Mouse (Mus musculus) WW6 (cell line): ENCODE results near the gene Nop10.

Source experiments
- DNase-seq: peaks from one replicate; pipeline ENCODE4 v3.0.0-alpha.2; 2013; ENCODE audit warnings: low read depth, low spot score

Gene Nop10

DNA sequence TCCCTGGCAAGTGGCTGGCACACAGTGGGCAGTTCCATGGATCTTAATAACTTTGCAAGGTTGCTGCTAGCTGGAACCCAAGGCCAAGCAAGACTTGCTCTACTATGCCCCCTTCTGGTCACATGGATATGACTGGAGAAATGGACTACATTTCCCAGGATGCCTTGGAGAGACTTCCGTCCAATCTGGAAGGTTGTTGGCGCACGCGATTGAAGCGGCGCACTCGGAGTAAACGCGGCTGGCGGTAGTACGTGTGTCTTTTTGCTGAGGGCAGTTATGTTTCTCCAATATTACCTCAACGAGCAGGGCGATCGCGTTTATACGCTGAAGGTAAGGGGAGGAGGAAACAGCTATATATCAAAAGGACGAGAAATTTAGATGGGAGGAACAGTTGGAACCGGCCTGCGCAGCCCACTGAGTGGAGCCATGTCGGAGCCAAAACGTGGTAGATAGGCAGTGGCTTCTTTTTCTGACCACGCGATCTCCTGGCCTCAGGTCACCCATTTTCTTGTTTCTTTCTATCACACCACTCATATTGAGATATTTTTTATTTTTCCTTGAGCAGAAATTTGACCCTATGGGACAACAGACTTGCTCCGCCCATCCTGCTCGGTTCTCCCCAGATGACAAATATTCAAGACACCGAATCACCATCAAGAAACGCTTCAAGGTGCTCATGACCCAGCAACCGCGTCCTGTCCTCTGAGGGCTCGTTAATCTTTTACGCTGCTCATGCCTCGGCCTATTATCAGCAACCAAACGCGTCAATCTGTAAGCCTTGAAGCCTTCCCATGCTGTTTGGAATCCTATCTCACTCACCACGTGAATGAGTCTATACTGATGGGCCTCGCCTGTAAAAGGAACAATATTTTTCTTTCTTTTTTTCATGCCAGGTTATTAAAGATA lies at the start of gene Nop10:
Gene Nop10 (plus strand): TSS at position 179 of the 906 bp plus-strand sequence.
- peak; percentile 84 for DNase-seq

DNA sequence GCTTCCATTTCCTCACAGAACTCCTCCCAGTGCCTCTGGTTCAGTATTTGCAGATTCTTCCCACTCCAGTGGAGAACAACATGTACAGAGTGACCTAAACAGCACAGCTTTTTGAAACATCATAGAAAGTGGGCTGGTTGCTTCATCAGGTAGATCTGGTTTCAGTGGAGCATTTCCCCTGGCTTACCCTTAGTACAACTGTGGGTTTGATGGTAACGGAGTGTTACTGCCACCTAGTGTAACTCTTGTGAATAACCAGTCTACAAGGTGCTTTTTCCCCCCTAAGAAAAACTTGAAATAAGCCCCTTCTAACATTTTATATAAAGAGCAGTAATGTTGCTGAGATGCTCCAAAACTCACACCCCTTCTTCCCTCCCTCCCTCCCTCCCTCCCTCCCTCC lies 45.7 kb upstream of the Nop10 start:
- DNase-seq, result no peak

DNA sequence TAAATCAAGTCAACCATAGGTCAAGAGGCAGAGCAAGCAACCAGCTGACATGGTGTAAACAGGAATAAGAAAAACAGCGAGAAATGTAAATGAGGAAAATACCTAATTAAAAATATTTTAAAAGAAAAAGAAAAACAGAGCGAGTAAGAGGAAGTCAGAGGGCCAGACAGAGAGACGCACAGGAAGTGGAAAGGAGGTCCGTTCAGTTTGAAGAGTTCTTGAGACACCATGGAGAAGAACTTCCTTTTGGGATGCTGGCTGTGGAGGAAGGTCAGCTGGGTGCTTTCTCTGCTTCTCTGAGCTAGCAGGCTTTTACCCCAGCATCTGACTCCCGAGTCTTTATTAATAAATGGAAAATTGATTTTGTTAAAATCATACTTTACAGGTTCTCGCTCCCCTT lies 44.1 kb upstream of the Nop10 start:
- no peak for DNase-seq

DNA sequence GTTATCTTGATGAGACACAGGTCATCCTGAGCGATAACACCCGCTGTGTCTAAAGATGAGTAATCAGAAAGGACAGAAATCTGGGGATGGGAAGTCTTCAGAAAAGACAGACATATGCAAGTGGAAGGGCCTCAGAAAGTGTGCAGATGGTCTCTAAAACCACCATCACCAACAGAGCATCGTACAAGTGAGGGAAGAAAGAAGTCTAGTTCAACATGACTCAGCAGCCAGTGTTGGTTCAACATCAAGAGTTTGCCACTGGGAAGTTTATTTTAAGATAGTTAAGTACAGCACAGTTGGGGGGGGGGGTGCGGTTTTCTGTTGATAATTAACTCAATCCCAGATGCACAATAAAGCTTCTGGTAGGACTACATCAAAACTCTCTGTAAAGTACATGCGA lies 40.8 kb upstream of the Nop10 start:
- DNase-seq, result no peak

DNA sequence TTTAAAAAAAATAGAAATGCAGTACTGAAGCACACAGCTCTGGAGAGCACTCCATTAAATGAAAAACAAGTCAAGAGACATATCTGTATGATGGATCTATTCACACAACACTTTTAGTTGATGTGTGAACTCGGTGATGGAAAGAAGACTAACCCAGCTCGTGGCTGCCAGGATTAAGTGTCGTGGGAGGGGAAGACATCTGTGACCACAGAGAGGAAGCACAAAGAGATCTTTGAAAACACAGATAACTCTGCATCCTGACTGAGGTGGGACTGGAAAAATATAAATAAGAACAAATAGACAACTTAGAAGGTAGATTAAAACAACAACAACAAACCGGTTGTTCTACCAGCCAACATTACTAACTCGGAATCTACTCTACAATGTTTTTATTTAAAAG lies 39.1 kb upstream of the Nop10 start:
- no peak for DNase-seq

DNA sequence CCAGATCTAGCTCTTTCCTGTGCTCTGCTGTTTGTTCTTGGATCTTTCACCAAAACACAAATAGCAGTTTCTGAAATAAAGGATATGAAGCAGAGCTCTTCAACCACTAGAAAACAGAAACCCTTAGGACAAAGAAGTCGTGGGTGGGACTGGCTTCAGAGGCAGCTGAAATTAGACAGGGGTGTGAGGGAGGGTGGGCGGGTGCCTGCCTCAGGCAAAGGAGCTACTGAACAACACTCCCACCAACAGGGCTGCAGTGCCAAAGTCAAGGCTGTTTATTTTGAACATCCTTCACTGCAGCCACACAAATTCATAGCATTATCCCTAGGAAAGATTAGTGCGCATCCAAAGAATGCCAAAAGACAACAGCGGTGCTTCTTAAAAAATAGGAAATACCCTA lies 37.4 kb upstream of the Nop10 start:
- no peak for DNase-seq

DNA sequence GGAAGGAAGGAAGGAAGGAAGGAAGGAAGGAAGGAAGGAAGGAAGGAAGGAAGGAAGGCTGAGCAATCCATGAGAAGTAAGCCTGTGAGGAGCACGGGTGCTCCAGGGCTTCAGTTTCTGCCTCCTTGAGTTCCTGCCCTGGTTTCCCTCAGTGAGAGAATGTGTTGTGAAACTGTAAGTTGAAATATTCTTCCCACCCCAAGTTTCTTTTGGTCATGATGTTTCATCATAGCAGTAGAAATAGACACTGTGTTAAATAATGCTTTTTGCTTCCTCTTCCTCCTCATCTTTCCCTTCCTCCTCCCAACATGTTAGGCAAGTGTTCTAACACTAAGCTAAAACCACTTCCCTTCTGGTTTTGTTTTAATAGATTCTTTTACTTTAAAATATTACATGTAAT lies 29.1 kb upstream of the Nop10 start:
- DNase-seq, result no peak

DNA sequence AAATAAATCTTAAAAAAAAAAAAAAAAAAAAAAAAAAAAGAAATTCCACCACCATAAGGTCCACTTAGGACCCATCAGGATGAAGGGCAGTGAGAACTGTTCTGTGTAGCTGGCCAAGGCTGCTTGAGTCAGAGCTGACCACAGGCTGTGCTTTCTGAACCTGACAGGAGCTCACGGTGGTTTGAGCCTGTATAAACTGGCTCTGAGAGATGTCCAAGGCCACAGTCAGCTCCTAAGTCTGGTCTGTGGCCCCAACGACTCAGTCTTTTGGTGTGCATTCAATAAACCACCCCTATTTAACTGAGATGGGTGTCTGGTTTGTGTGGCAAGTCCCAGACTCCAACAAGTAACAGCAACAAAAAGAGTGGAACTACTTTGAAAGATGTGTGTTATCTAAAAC lies 25.1 kb upstream of the Nop10 start:
- DNase-seq, result no peak

DNA sequence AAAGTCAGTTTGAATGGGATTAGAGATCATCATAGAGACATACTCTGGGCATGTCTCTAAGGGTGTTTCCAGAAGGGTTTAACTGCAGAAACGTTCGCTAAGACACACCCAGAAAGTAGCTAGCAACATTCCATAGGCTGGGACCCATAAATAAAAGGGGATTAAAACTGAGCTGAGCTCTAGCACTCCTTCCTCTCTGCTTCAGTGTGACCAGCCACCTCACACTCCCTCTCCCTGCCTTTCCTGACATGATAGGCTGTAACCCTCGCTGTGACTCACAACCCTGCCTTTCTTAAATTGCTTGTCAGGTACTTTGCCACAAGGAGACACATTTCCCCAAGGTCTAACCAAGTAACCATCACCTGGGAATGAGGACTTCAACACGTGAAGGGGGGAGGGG lies 23.7 kb upstream of the Nop10 start:
- no peak for DNase-seq

DNA sequence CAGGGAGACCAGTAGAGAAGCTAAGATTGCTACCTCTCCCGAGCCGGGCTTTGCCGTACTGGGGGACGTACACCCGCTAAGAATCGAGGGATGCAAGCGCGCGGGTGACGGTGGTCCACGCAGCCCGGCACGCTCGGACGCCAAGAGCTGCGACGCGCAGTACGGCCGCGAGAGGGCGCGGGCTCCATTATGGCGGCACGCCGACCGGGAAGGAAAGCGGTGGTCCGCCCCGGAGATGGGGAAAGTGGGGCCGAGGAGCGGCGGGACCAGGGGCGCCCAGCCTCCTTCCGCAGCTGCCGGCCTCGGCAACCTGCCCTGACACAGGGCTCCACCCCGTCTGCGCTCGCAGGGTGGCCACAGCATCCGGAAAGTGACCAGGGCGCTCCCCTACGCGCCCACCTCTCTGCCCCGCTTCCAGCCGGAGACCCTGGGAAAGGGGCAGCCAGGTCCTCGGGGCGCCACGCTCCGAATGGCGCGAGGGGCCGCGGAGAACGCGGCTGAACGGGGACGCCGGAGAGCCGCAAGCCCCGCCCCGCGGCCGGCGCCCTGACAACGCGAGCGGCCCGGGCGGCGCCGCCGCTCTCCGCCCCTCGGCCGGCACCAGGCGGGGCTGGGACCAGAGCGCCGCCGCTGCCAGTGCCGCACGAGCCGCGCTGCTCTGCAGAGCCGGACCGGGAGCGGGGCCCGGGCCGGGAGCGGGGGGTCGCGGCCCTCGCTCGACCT lies 22.4 kb upstream of the Nop10 start, which contains the start of gene Lpcat4:
Gene Lpcat4 (plus strand): TSS at position 257 of the 723 bp plus-strand sequence.
- DNase-seq, result peak; percentile 65

DNA sequence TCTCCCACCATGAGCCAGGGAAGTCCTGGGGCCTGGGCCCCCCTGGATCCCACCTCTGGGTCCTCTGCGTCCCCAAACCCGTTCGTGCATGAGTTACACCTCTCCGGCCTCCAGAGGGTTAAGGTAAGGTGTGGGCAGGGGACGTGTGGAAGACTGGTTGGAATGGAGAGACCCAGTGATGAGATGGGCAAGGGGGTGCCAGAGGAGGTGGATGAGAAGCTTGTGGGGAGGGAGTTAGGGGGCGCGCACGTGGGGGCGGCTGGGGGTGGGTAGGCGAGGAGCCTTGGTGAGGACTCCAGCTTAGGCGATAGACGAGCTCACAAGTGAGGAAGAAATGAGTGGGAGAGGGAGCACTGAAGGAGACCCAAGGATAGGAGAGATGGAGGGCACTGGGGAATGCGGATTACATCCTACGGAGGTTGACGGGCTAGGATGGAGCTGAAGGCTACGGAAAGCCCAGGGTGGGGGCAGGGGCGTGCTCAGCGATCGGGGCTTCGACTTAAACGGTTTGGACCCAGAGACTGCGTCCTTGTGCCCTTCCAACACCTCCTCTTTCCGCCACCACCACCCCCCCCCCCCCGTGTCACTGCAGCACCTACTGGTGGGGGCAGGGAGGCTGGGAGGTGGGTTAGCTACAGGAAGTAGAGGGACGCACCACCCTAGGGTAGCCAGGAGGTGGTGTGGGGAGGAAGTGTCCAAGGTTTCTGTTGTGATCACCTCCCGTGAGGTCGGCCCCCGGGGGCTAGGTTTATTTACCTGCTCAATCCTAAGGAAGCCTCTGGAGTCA lies 21.6 kb upstream of the Nop10 start:
- peak; percentile 13 for DNase-seq

DNA sequence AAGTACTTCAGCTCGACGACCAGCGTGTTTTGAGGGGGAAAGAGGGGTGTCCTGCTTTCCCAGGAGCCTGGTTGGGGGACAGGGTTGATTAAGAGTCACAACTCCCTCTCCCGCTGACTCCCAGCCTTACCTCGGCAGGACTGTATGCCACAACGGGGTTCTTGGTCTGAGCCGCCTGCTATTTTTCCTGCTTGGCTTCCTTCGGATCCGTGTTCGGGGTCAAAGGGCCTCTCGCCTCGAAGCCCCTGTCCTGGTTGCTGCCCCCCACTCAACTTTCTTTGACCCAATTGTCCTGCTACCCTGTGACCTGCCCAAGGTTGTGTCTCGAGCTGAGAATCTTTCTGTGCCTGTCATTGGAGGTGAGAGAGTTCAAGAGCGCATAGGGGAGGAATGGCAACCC lies 19.9 kb upstream of the Nop10 start:
- DNase-seq, result no peak

DNA sequence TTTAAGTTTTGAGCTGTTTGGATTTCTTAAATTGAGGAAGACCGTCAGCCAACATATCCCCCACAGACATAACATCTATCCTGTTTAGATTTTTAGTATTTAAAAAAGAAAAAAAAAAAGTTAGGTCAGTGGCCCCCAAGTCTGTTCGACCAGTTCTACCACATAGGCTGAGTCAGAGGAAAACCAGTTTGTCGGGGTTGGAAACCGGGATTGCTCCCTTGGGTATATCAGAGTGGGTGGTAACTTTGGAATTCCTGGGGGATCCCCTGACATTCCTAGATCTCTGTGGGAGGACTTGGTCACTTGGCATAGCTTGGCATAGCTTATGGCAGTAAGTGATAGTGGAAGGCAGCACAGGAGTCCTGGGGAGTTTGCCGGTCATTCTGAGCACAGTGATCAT lies 16.4 kb upstream of the Nop10 start:
- no peak for DNase-seq

DNA sequence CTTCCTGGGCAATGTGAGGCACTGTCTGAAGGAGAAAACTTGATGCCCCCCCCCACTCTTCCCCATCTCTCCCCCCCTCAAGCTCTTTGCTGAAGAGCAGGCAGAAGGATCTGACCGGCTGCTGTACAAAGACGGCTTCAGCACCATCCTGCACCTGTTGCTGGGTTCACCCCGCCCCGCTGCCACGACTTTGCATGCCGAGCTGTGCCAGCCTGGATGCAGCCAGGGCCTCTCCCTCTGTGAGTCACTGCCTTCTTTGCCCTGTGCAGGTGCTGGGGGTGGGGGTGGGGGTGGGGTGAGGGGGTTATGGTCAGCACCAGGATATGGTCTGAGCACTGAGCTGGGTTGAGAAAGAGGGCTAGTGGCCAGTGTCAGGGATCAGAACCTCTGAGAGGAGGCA lies 15.5 kb upstream of the Nop10 start:
- DNase-seq, result no peak

DNA sequence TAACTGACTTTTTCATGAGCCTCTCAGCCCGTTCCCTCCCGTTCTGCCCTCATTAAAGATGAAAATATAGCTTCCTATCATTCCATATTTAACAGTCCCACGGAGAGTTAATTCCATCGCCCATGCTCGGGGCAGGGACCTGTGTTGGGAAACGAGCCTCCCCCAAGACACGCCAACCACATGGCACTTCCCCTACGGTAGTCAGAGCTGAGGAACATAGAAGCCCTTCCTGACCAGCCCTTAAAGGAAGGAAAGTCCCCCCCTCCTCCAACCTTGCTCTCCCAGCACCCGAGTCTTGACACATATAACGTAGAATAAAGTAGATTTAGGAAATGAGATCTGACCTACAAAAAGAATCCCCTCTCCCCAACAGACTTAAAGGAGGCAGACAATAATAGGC lies 14.4 kb upstream of the Nop10 start:
- DNase-seq, result no peak

DNA sequence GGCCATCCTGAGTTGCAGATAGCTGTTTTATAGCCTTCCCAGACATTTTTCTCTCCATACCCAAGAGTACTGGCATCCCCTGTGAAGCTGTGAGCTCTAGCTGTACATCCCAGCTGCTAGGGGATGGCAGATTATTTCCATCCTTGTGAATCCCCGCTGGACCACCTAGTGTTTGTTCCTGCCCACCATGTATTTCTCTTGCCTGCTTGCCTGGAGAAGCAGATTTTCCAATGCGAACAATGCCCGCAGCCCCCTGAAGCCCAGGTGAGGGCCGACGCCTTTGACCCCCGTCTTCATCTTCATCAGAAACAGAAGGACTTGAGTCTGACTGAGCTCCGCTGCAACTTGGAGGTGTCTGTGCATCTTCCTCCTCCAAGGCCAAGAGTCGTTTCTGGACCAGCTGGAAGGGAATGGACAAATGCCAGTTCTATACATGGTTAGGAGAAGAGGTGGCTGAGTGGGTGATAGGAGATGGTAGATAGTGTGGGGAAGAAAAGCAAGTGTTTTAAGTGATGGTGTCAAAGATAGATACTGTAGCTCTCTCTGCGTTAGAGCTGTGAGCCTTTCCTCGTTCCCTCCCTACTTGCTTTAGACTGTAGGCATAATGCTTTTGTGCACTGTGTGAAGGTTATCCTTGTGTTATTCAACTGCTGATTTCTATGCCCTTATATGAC lies 11.8 kb upstream of the Nop10 start:
- DNase-seq, result no peak

DNA sequence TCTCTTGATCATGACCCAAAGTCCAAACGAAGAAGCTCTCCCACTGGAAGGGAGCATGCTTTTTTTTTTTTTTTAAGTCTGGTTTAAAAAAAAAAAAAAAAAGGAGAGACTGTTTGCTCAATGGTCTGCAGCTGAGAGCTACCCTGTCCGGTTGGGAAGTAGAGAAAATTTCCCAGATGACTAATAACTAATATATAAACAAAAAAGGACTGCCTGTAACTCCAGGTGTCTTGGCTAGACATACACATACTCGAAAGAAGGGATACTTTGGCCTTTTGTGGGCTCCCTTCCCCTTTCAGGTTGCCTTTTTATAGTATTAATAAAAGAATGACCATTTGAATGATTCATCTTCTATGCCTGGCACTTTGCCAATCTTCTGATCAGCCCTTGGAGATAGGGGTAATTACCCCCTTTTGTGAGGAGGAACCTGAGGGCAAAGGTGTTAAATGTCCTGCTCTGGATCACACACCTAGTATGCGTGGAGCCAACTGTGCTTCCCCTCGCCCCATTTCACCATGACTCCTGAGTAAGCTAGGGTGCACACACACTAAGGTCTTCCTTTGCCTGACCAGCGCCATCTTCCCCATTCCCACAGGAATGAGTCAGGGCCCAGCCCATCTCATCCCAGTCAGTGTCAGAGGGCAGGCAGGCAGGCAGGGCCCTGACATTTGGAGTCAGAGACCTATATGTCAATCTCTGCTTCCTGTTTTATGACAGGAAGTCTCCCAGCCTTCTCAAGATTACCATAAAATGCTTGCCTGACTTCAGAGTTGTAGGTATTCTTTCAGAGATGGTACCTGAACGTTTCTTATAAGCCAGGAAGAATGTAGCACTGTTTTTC lies 6.8 kb upstream of the Nop10 start:
- no peak for DNase-seq

DNA sequence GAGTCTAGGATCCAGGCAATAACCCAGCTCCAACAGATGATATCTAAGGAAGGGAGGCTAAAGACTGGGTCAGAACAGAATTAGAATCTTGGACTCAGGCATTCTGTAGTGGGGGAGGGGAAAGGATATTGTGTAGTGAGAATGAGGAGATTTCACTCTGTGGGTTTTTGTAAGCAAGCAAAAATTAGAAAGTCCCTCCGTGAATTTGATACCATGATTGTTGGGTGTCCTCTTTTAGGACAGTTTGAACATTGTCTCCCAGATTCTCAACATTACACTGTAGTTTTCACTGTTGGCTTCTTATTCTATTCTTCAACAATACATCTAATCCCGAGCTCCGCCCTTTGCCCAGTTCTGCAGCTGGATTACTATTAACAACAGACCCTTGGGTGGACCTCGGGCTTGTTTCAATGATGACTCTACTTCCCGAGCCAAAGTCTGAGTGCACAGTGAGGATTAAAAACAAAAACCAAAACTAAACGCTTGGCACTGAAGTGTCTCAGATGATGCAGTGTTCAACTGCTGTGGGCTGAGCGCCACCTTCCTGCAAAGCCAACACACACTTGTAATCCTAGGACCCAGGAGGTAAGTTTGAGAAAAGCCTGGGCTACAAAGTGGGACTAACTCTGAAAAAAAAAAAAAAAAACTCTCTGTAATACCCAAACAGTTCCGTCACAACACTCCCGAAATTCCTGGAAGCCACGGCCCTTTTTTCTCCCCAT lies 2.3 kb upstream of the Nop10 start, which contains the start of gene Nutm1:
Gene Nutm1 (minus strand): TSS at position 51 of the 722 bp plus-strand sequence.
- no peak for DNase-seq

DNA sequence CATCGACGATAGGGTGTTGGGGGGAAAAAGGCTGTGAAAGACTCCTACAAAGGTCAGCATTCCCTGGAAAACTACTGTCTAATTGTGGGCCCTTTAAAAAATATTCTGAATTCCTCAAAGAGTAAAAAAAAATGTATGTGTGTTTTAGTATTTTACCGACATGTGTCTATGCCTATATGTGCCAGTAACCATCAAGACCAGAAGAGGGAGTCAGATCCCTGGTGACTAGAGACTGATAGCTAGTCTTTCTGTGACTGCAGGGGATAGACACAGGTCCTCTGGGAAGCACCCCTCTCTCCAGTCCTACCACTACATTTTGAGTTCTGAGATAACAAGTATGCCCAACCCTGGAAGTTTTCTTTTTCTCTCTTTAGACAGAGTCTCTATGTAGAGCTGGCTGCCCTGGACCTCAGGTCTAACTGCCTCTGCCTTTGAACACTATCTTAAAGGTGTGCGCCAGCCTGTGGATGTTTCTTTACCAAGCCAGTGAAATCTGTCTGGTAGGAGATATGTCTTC lies 1.1 kb downstream of the Nop10 start:
- DNase-seq, result no peak

DNA sequence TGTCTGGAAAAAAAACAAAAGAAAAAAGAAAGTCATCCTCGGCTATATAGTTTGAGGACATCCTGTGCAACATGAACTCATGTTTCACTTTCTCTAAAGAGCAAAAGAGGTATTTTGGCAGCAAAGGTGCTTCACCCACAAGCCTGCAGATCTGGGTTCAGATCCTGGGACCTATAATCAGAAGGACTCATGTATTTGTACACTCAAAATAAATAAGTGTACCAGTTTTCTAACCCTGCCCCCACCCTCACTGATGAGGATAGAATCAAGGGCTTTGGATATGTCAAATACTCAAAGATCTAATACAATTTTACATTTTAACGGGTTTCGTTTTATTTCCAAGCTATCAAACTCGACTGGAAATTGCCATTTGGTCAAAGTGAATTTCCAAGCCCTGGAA lies 2.6 kb downstream of the Nop10 start:
- DNase-seq, result no peak
